13 mouse cellular contexts compared by ENCODE assay signal in genomic region chr1:160533209-160533820, GRCm38 (mm10).
DNase-seq lines count a peak whose midpoint lies in the region; ATAC-seq lines count a peak whose summit lies in the region.
"Had no signal": no experiment of that assay in that cellular context is flagged by ENCODE, and none has a peak within 500 bp of the region (broad histone marks: within the 10 kb centered on the region; RNA-seq: fewer than 3 reads in every experiment).

No protein-coding gene starts in this region.

- H3K36me3 ChIP-seq in midbrain, embryonic 11.5 days (ENCODE audit: control insufficient read depth, insufficient read depth, low read length) = no peaks in the 10 kb centered on the region
- no peaks in the 10 kb centered on the region for H3K36me3 ChIP-seq in midbrain, embryonic 10.5 days
- H3K36me3 ChIP-seq in midbrain, embryonic 12.5 days = no peaks in the 10 kb centered on the region
- H3K36me3 ChIP-seq: liver, embryonic 12.5 days had no signal

- WGBS in midbrain, embryonic 11.5 days = 56% methylated on average over 6 of the region's 6 CpGs
- WGBS in midbrain, embryonic 10.5 days = 59% methylated on average over 6 of the region's 6 CpGs
- WGBS in midbrain, embryonic 12.5 days = 51% methylated on average over 6 of the region's 6 CpGs

- H3K27me3 ChIP-seq in midbrain, embryonic 11.5 days (ENCODE audit: control insufficient read depth, insufficient read depth, low read length) = no peaks in the 10 kb centered on the region
- no peaks in the 10 kb centered on the region for H3K27me3 ChIP-seq in midbrain, embryonic 10.5 days (ENCODE audit: low read depth, poor library complexity, severe bottlenecking)
- no peaks in the 10 kb centered on the region for H3K27me3 ChIP-seq in midbrain, embryonic 12.5 days
- H3K27me3 ChIP-seq: liver, embryonic 12.5 days had no signal

- peak; percentile 9 for DNase-seq in embryo, embryonic 11 days
- no peak for DNase-seq in embryo, embryonic 10.5 days (ENCODE audit: low spot score)
- peak; percentile 77 for DNase-seq in midbrain, embryonic 11.5 days (ENCODE audit: low spot score, missing footprints)
- no peak for DNase-seq in midbrain, embryonic 10.5 days (ENCODE audit: low spot score)
- no peak for DNase-seq in right cerebral cortex, postnatal 10 days (ENCODE audit: low spot score in 2 of 2)
- DNase-seq in kidney, postnatal 25 days = no peak
- DNase-seq in cerebellum, adult 11-12 months = no peak
- DNase-seq: adrenal gland, adult 8-10 months; heart, postnatal 10 days; kidney, adult 18-20 months; lung, postnatal 14 days had no signal

- H3K9me3 ChIP-seq in midbrain, embryonic 11.5 days (ENCODE audit: control insufficient read depth, low read length) = no peaks in the 10 kb centered on the region
- no peaks in the 10 kb centered on the region for H3K9me3 ChIP-seq in midbrain, embryonic 10.5 days (replicated peaks)
- no peaks in the 10 kb centered on the region for H3K9me3 ChIP-seq in midbrain, embryonic 12.5 days
- H3K9me3 ChIP-seq: liver, embryonic 12.5 days had no signal

- no peak overlapping the region for H3K27ac ChIP-seq in midbrain, embryonic 11.5 days (ENCODE audit: low read depth, low read length)
- H3K27ac ChIP-seq in midbrain, embryonic 10.5 days (replicated peaks) = no peak overlapping the region
- peak overlapping the region; percentile 42; the same call in 1 of the 2 replicates for H3K27ac ChIP-seq in midbrain, embryonic 12.5 days (replicated peaks)
- H3K27ac ChIP-seq: liver, embryonic 12.5 days had no signal

- H3K9ac ChIP-seq in midbrain, embryonic 11.5 days (ENCODE audit: low read length) = no peak overlapping the region
- H3K9ac ChIP-seq in midbrain, embryonic 12.5 days (replicated peaks) = no peak overlapping the region
- H3K9ac ChIP-seq: liver, embryonic 12.5 days had no signal

- H3K4me1 ChIP-seq in midbrain, embryonic 11.5 days (ENCODE audit: control insufficient read depth, insufficient read depth, low read length) = no peaks in the 10 kb centered on the region
- H3K4me1 ChIP-seq in midbrain, embryonic 10.5 days = peaks cover 9% of the 10 kb centered on the region
- H3K4me1 ChIP-seq in midbrain, embryonic 12.5 days = peaks cover 11% of the 10 kb centered on the region
- H3K4me1 ChIP-seq: liver, embryonic 12.5 days had no signal

- peak; percentile 74 for ATAC-seq in midbrain, embryonic 11.5 days (ENCODE audit: low FRiP score)
- peak; percentile 75 for ATAC-seq in midbrain, embryonic 12.5 days (ENCODE audit: low FRiP score, low read depth)
- ATAC-seq: liver, embryonic 12.5 days had no signal

- H3K4me2 ChIP-seq in midbrain, embryonic 11.5 days = no peak overlapping the region
- H3K4me2 ChIP-seq in midbrain, embryonic 12.5 days (replicated peaks) = no peak overlapping the region
- H3K4me2 ChIP-seq: liver, embryonic 12.5 days had no signal

- no peak overlapping the region for H3K4me3 ChIP-seq in midbrain, embryonic 11.5 days (ENCODE audit: low read depth, low read length)
- H3K4me3 ChIP-seq in midbrain, embryonic 10.5 days = no peak overlapping the region
- no peak overlapping the region for H3K4me3 ChIP-seq in midbrain, embryonic 12.5 days
- H3K4me3 ChIP-seq: liver, embryonic 12.5 days had no signal

Comparison
In these comparisons a context has a peak if more than half of its experiments do, and no peak if none do; other contexts are left out.
1. DNase-seq: peak in embryo, embryonic 11 days (single experiment) and midbrain, embryonic 11.5 days (single experiment); none in embryo, embryonic 10.5 days (single experiment), midbrain, embryonic 10.5 days (single experiment), right cerebral cortex, postnatal 10 days (0 of 2), kidney, postnatal 25 days (0 of 2) and cerebellum, adult 11-12 months (single experiment).